Mouse (Mus musculus) liver, embryonic 14.5 days (tissue): ENCODE measurements at regions not wholly inside any gene's neighbourhood (a gene's known extent, or its start where the extent isn't known, plus 50 kb on each side); places are given as distances from the start of the nearest gene placed in this dataset.

Experiments used
- ATAC-seq: fragments of 200-750 bp; cut with Nextera tagmentation; 2 replicates; pipeline ENCODE4 v1.8.0; 2017; ENCODE audit warnings: moderate number of reproducible peaks, mild to moderate bottlenecking, moderate library complexity; ENCODE audit not compliant: insufficient read depth
- DNase-seq, 3 experiments: peaks; one replicate each; pipeline ENCODE4 v3.0.0-alpha.2; 2012 to 2013; ENCODE audit warnings: low read depth in 3 of 3, low spot score in 3 of 3
- H3K27ac ChIP-seq: fragments of 300-500 bp; sonication (generic); 2 replicates; pipeline ENCODE4 v1.5.1; 2014; ENCODE audit warnings: moderate library complexity, mild to moderate bottlenecking, control low read depth, inconsistent platforms
- H3K27me3 ChIP-seq: fragments of 300-500 bp; sonication (generic); 2 replicates; pipeline ENCODE4 v1.6.1; 2014; ENCODE audit warnings: mild to moderate bottlenecking, low read length, moderate library complexity; ENCODE audit not compliant: control insufficient read depth, insufficient read depth
- H3K36me3 ChIP-seq: fragments of 300-500 bp; sonication (generic); replicated peaks from 2 replicates; pipeline ENCODE4 v1.6.1; 2014; ENCODE audit warnings: low read depth; ENCODE audit not compliant: control insufficient read depth, insufficient read depth
- H3K4me1 ChIP-seq, 2 experiments: fragments of 200-500 bp in 1 of 2; fragments of 300-500 bp in 1 of 2; sonication (generic) in 1 of 2; replicated peaks; 2 replicates each; pipeline ENCODE4 v1.6.1; 2012 to 2014; ENCODE audit warnings: antibody characterized with exemption in 1 of 2, inconsistent platforms in 1 of 2, low read length in 1 of 2; ENCODE audit not compliant: control insufficient read depth in 2 of 2, insufficient read depth in 2 of 2
- H3K4me2 ChIP-seq: fragments of 300-500 bp; sonication (generic); 2 replicates; pipeline ENCODE4 v1.6.1; 2014; ENCODE audit warnings: low read depth, mild to moderate bottlenecking, control low read depth, moderate library complexity
- H3K4me3 ChIP-seq, 2 experiments: fragments of 200-500 bp in 1 of 2; fragments of 300-500 bp in 1 of 2; sonication (generic) in 1 of 2; 2 replicates each; pipeline ENCODE4 v1.5.1; 2012 to 2014; ENCODE audit warnings: low read depth in 2 of 2, low read length in 2 of 2, mild to moderate bottlenecking in 2 of 2, control low read depth in 1 of 2, inconsistent platforms in 1 of 2, moderate library complexity in 1 of 2; ENCODE audit not compliant: insufficient read depth in 1 of 2
- H3K9ac ChIP-seq: fragments of 300-500 bp; sonication (generic); replicated peaks from 2 replicates; pipeline ENCODE4 v1.6.1; 2014; ENCODE audit warnings: mild to moderate bottlenecking, control low read depth, moderate library complexity
- H3K9me3 ChIP-seq: fragments of 300-500 bp; sonication (generic); 2 replicates; pipeline ENCODE4 v1.6.1; 2016; ENCODE audit warnings: low read length, mixed read lengths; ENCODE audit not compliant: control insufficient read depth
- CTCF ChIP-seq: IDR thresholded peaks from 2 replicates; pipeline ENCODE4 v1.5.1; 2016; ENCODE audit warnings: antibody characterized with exemption, low read depth, control low read depth
- EP300 ChIP-seq: IDR thresholded peaks from 2 replicates; pipeline ENCODE4 v1.6.1; 2016; ENCODE audit warnings: antibody characterized with exemption, low read depth
- WGBS: fragments of 180-500 bp; shearing (Covaris S2); extraction: QIAGEN DNeasy Blood & Tissue Kit; methylation state at CpG from one replicate; pipeline ENCODE4 v1.1.7; 2014; ENCODE audit not compliant: insufficient replicate concordance; 5-methylcytosine and 5-hydroxymethylcytosine counted together

DNA sequence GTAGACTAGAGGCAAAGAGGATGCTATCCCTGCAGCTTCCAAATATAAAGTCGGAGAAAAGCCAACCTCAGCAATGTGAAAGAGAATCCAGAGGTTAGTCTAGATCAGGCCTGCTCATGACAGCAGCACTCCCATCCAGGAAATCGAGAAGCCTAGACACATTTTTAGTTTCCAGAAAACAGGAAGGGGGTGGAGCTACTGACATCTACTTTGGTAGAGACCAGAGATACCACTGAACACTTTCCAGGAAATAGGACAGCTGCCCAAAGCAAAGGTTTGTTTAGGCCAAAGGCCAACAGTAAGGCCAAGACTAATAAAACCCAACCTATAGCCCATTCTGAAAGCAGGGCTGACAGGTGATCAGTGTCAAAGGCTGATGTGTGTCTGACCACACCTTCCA is 151.4 kb upstream of the Sp8 start:
- H3K4me1 ChIP-seq: no peaks in the 10 kb centered on the region
- ATAC-seq (no peak), DNase-seq (no peak)
- no peaks in the 10 kb centered on the region for H3K27me3 ChIP-seq
- no peak overlapping the region for H3K4me2 ChIP-seq
- no peak overlapping the region for H3K27ac ChIP-seq
- no peaks in the 10 kb centered on the region for H3K36me3 ChIP-seq
- no peaks in the 10 kb centered on the region for H3K9me3 ChIP-seq
- no peak overlapping the region for H3K4me3 ChIP-seq
- WGBS: 60% methylated on average over 2 of the region's 2 CpGs
- no peak overlapping the region for H3K9ac ChIP-seq
- TF ChIP-seq CTCF (no peak), EP300 (no peak)

- Histone ChIP-seq H3K27me3 (no peaks in the 10 kb centered on the region), H3K36me3 (no peaks in the 10 kb centered on the region), H3K4me1 (no peaks in the 10 kb centered on the region), H3K9ac (no peak overlapping the region), H3K4me2 (no peak overlapping the region), H3K27ac (no peak overlapping the region), H3K4me3 (no peak overlapping the region), H3K9me3 (no peaks in the 10 kb centered on the region)
- TF ChIP-seq EP300 (no peak), CTCF (no peak)
- ATAC-seq: no peak
- WGBS: 61% methylated on average over 1 of the region's 1 CpGs
- no peak for DNase-seq
Observed at GRCm38 (mm10) chr12:118682902-118683301, 163.2 kb upstream of the Sp8 start.

- DNase-seq (no peak), ATAC-seq (no peak)
- Histone ChIP-seq H3K36me3 (no peaks in the 10 kb centered on the region), H3K9me3 (no peaks in the 10 kb centered on the region), H3K9ac (no peak overlapping the region), H3K27ac (no peak overlapping the region), H3K4me1 (no peaks in the 10 kb centered on the region), H3K4me2 (no peak overlapping the region), H3K4me3 (no peak overlapping the region), H3K27me3 (no peaks in the 10 kb centered on the region)
- TF ChIP-seq CTCF (no peak), EP300 (no peak)
- WGBS: 65% methylated on average over 4 of the region's 4 CpGs
Observed at GRCm38 (mm10) chr12:118677989-118678388, 168.1 kb upstream of the Sp8 start.

GRCm38 (mm10) chr12:118661575-118661974 is 184.6 kb upstream of the Sp8 start:
- H3K4me2 ChIP-seq: no peak overlapping the region
- no peaks in the 10 kb centered on the region for H3K4me1 ChIP-seq
- H3K36me3 ChIP-seq: no peaks in the 10 kb centered on the region
- no peak overlapping the region for H3K4me3 ChIP-seq
- H3K9me3 ChIP-seq: no peaks in the 10 kb centered on the region
- no peak overlapping the region for H3K27ac ChIP-seq
- DNase-seq: no peak
- WGBS: 29% methylated on average over 9 of the region's 9 CpGs
- TF ChIP-seq EP300: no peak
- TF ChIP-seq CTCF: no peak
- ATAC-seq: no peak
- no peak overlapping the region for H3K9ac ChIP-seq
- no peaks in the 10 kb centered on the region for H3K27me3 ChIP-seq

GRCm38 (mm10) chr12:118661214-118661486 is 185.0 kb upstream of the Sp8 start:
- WGBS: 14% methylated on average over 5 of the region's 5 CpGs

More at GRCm38 (mm10) chr12:118661214-118661486, 185.0 kb upstream of the Sp8 start:
- H3K4me2 ChIP-seq: no peak overlapping the region
- DNase-seq (no peak), ATAC-seq (no peak)
- H3K4me1 ChIP-seq: no peaks in the 10 kb centered on the region
- H3K9ac ChIP-seq: no peak overlapping the region
- H3K27ac ChIP-seq: no peak overlapping the region
- no peaks in the 10 kb centered on the region for H3K9me3 ChIP-seq
- no peaks in the 10 kb centered on the region for H3K27me3 ChIP-seq
- TF ChIP-seq CTCF (no peak), EP300 (no peak)
- no peaks in the 10 kb centered on the region for H3K36me3 ChIP-seq
- H3K4me3 ChIP-seq: no peak overlapping the region
